Mouse (Mus musculus) erythroid progenitor cell, adult 5-6 weeks (primary cell): ENCODE results near the gene C2cd6. TPM values are rescaled to one million over a fixed set of nuclear protein-coding genes. Genes with fewer than 3 reads are reported as not detected.

Experiments used
- ATAC-seq: replicated peaks from 2 replicates; pipeline ENCODE4 v1.8.0; 2016; ENCODE audit warnings: moderate number of reproducible peaks, mild to moderate bottlenecking, moderate TSS enrichment, inconsistent platforms; ENCODE audit not compliant: poor library complexity, low FRiP score, severe bottlenecking
- total RNA-seq, 2 experiments: library from RNA; stranded (forward) in 1 of 2; stranded (reverse) in 1 of 2; fragments of 150-400 nt in 1 of 2; fragments of 186-747, 209-891 nt in 1 of 2; gene quantifications; 2 replicates each; pipeline versions ENCODE4 v1.2.3 to v1.2.4; 2015 to 2017; ENCODE audit warnings: low replicate concordance in 2 of 2

The C2cd6 gene
- total RNA-seq (2015; ENCODE audit: low replicate concordance) (not detected in 2 replicates), total RNA-seq (2017; ENCODE audit: low replicate concordance) (not detected in 2 replicates)

- no peak for ATAC-seq
These were observed at the start of gene C2cd6 for GRCm38 (mm10) chr1:59094705-59095104. Gene C2cd6 (minus strand): TSS chr1:59094900.

GRCm38 (mm10) chr1:59142809-59143208 lies 48.1 kb upstream of the C2cd6 start:
- ATAC-seq = 0 out of 2 replicates have a peak, but pooled peaks have one; percentile 63

- ATAC-seq = no peak
These were observed 39.7 kb upstream of the C2cd6 start for GRCm38 (mm10) chr1:59134419-59134818.

- ATAC-seq = no peak
These were observed 34.2 kb upstream of the C2cd6 start for GRCm38 (mm10) chr1:59128879-59129278.

DNA sequence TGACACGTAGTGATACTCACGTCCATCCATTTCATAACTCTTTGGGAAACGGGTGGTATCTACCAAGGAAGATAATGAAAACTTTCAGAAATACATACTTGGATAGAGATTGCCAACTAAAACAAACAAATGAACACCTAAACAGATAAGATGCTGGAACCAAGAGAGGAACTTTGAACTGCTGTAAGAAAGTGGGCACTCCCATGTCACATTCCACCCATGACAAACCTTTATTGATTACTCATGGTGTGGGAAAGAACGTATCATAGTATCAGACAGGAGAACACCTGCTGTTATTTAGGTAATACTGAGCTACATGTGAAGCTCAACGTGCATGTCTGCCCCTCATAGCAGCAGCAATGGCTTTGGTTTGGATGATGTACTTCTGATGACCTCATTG lies 30.9 kb upstream of the C2cd6 start:
- no peak for ATAC-seq

GRCm38 (mm10) chr1:59119720-59120457 lies 25.2 kb upstream of the C2cd6 start, which contains the start of gene Tmem237:
Gene Tmem237 (minus strand): TSS chr1:59120408.
- peak; percentile 97 for ATAC-seq

- no peak for ATAC-seq
These were observed 15.8 kb upstream of the C2cd6 start for GRCm38 (mm10) chr1:59110524-59110923.

DNA sequence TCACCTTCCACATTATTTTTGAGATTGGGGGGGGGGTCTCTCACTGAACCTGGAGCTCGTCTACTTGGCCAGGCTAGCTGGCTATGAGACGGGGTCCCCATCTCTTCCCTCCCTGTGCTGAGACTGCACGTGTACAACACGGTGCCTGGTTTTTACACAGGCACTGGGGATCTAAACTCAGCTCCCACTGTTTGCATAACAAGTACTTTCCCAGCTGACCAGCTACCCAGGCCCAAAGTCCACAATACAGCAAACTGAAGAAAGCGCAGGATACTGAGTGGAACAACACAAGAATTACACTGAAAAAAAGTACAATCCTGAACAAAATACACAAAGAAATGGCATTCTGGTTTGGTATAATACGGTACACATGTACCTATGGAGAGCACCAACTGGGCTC lies 7.4 kb upstream of the C2cd6 start:
- no peak for ATAC-seq

DNA sequence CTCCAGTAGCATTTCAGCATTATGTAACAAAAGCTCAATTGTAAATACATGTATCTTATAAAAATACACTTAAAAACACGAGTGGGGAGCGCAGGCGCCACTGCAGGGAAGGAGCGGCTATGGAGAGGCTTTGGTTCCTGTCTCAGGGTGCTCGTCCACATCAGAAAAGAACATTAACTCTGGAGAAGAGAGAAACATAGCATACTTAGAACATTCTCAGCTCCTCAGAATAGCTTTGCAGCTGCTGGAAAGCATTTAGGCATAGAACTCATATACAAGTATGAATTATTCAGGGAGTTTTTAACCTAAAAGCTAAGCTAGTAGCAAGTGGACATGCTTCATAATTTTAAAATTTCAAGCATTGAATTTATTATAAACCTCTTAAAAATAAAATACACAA lies 6.3 kb upstream of the C2cd6 start:
- no peak for ATAC-seq

DNA sequence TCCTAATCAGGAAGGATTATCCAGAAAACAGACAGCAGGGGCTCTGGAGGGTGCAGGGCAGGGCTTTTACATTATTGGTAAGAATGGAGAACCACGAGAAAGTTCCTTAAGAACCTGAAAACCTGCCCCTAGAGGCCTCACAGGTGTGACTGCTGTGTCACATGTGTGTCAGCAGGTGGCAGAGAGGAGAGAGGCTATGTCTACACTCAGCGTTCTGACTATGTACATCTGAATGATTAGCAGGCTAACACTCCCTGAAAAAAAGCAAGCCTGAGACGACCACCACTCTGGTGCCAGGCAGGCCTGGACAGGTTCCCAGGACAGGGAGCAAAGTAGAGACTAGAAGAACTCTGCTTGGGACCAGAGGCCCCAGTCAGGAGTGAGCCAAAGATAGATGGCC lies 23.8 kb downstream of the C2cd6 start:
- no peak for ATAC-seq

GRCm38 (mm10) chr1:59067976-59068375 lies 26.7 kb downstream of the C2cd6 start:
- no peak for ATAC-seq

GRCm38 (mm10) chr1:59063697-59064096 lies 31.0 kb downstream of the C2cd6 start:
- ATAC-seq = no peak

DNA sequence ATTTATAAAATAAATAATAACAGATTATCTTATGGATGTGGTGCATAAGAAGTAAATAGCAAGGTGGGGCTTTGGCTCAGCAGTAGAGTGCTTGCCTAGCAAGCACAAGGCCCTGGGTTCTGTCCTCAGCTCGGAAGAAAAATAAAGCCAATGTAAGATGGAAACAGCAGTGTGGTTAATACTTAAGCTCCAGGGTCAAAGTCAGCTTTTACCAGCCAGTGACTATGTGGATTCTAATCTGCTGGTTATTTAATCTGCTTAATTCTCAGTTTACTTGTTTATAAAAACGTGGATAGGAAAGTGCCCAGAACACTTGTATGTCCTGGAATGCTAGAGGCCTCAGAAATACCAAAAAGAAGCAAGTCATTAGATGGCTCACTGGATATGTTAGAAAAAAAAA lies 37.7 kb downstream of the C2cd6 start:
- ATAC-seq = no peak

- ATAC-seq = no peak
These were observed 43.4 kb downstream of the C2cd6 start for GRCm38 (mm10) chr1:59051306-59051705.

GRCm38 (mm10) chr1:59037723-59038122 lies 57.0 kb downstream of the C2cd6 start:
- no peak for ATAC-seq

DNA sequence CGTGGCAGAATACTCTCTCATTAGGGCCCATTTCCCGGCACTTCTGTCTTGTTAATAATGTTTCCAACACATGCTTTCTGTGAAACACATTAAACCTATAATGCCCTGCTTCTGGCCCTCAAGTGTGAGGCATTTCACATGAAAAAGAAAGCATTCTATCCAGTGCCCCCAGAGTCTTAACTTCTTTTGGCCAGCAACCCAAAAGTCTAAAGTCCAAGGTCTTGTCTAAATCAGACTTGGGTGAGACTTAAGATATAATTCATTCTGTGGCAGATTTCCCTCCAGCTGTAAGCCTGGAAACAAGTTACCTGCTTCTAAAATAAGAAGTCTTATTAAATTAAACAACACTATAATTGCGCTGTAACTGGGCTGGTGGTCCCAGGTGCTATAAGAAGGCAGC lies 73.1 kb downstream of the C2cd6 start:
- no peak for ATAC-seq

DNA sequence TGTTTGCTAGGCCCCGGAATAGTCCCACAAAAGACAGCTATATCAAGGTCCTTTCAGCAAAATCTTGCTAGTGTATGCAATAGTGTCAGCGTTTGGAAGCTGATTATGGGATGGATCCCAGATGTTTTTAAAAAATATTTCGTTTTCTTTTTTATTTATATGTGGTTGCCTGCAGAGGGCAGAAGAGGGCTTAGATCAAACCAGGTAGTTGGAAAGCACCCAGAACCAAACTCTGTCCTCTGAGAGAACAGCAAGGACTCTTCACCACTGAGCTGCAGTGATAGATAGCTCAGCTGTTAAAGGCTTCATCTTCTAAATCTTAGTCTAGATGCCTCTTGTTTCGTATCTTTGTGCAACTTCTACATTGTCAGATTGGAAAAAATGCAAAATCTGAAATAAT lies 85.5 kb downstream of the C2cd6 start:
- no peak for ATAC-seq

Other genes with a start within 250 kb of the C2cd6 start
- 453 and 558 TPM in 2 replicates for gene Trak2, start 121.5 kb downstream of the C2cd6 start, total RNA-seq (2015; ENCODE audit: low replicate concordance)
- gene Trak2, start 121.5 kb downstream of the C2cd6 start, total RNA-seq (2017; ENCODE audit: low replicate concordance) = 520 and 536 TPM in 2 replicates
- 237 and 245 TPM in 2 replicates for gene Stradb, start 121.4 kb downstream of the C2cd6 start, total RNA-seq (2015; ENCODE audit: low replicate concordance)
- gene Stradb, start 121.4 kb downstream of the C2cd6 start, total RNA-seq (2017; ENCODE audit: low replicate concordance) = 160 and 184 TPM in 2 replicates
- 2.5 TPM in 1 of 2 replicates, not detected in the other for gene Tmem237, start 25.5 kb upstream of the C2cd6 start, total RNA-seq (2015; ENCODE audit: low replicate concordance)
- gene Tmem237, start 25.5 kb upstream of the C2cd6 start, total RNA-seq (2017; ENCODE audit: low replicate concordance) = 0.26 TPM in 1 of 2 replicates, not detected in the other
- gene Mpp4, start 68.5 kb upstream of the C2cd6 start, total RNA-seq (2015; ENCODE audit: low replicate concordance) = 1.7 and 4.0 TPM in 2 replicates
- 1.9 TPM in 1 of 2 replicates, not detected in the other for gene Mpp4, start 68.5 kb upstream of the C2cd6 start, total RNA-seq (2017; ENCODE audit: low replicate concordance)
- 11.9 and 15.1 TPM in 2 replicates for gene Als2, start 142.3 kb upstream of the C2cd6 start, total RNA-seq (2015; ENCODE audit: low replicate concordance)
- 20.6 and 22.1 TPM in 2 replicates for gene Als2, start 142.3 kb upstream of the C2cd6 start, total RNA-seq (2017; ENCODE audit: low replicate concordance)
- not detected in 2 replicates for gene Cdk15, start 162.0 kb upstream of the C2cd6 start, total RNA-seq (2015; ENCODE audit: low replicate concordance)
- not detected in 2 replicates for gene Cdk15, start 162.0 kb upstream of the C2cd6 start, total RNA-seq (2017; ENCODE audit: low replicate concordance)